Mouse (Mus musculus): ENCODE data around the gene Ninj1. TPM values are rescaled to one million over a fixed set of nuclear protein-coding genes. Genes with fewer than 3 reads are reported as not detected.

The Ninj1 gene
- total RNA-seq, 1 experiment from 2014 or later, result 42.7 TPM

- peak; percentile 67 for ATAC-seq (replicated peaks; ENCODE audit: low read depth, poor library complexity, severe bottlenecking)
Observed at GRCm38 (mm10) chr13:49169448-49170207, 17.7 kb upstream of the Ninj1 start.

- no peak for ATAC-seq (replicated peaks; ENCODE audit: low read depth, poor library complexity, severe bottlenecking)
Observed at GRCm38 (mm10) chr13:49170623-49171022, 16.7 kb upstream of the Ninj1 start.

- no peak for ATAC-seq (replicated peaks; ENCODE audit: low read depth, poor library complexity, severe bottlenecking)
Observed at GRCm38 (mm10) chr13:49171729-49172128, 15.6 kb upstream of the Ninj1 start.

- no peak for ATAC-seq (replicated peaks; ENCODE audit: low read depth, poor library complexity, severe bottlenecking)
Observed at GRCm38 (mm10) chr13:49172335-49172734, 14.9 kb upstream of the Ninj1 start.

GRCm38 (mm10) chr13:49172971-49173596 is 14.2 kb upstream of the Ninj1 start:
- ATAC-seq (replicated peaks; ENCODE audit: low read depth, poor library complexity, severe bottlenecking), result peak; percentile 93

GRCm38 (mm10) chr13:49175509-49175908 is 11.8 kb upstream of the Ninj1 start:
- ATAC-seq (replicated peaks; ENCODE audit: low read depth, poor library complexity, severe bottlenecking), result no peak

- ATAC-seq (replicated peaks; ENCODE audit: low read depth, poor library complexity, severe bottlenecking), result peak; percentile 59
Observed at GRCm38 (mm10) chr13:49178839-49179585, 8.3 kb upstream of the Ninj1 start.

- ATAC-seq (replicated peaks; ENCODE audit: low read depth, poor library complexity, severe bottlenecking), result peak; percentile 43; the same call in 1 of the 2 replicates
Observed at GRCm38 (mm10) chr13:49180274-49180673, 7.0 kb upstream of the Ninj1 start.

- ATAC-seq (replicated peaks; ENCODE audit: low read depth, poor library complexity, severe bottlenecking), result peak; percentile 7; the same call in 1 of the 2 replicates
Observed at GRCm38 (mm10) chr13:49180691-49181090, 6.6 kb upstream of the Ninj1 start.

- ATAC-seq (replicated peaks; ENCODE audit: low read depth, poor library complexity, severe bottlenecking), result no peak; the same call in 1 of the 2 replicates
Observed at GRCm38 (mm10) chr13:49181411-49181984, 5.8 kb upstream of the Ninj1 start.

- no peak for ATAC-seq (replicated peaks; ENCODE audit: low read depth, poor library complexity, severe bottlenecking)
Observed at GRCm38 (mm10) chr13:49183161-49183560, 4.1 kb upstream of the Ninj1 start.

GRCm38 (mm10) chr13:49183646-49184045 is 3.6 kb upstream of the Ninj1 start:
- no peak for ATAC-seq (replicated peaks; ENCODE audit: low read depth, poor library complexity, severe bottlenecking)

- ATAC-seq (replicated peaks; ENCODE audit: low read depth, poor library complexity, severe bottlenecking), result peak; percentile 12; the same call in 1 of the 2 replicates
Observed at GRCm38 (mm10) chr13:49186798-49187287, 442 bp upstream of the Ninj1 start.

GRCm38 (mm10) chr13:49188219-49188965 is 1.1 kb downstream of the Ninj1 start:
- ATAC-seq (replicated peaks; ENCODE audit: low read depth, poor library complexity, severe bottlenecking), result no peak

GRCm38 (mm10) chr13:49188966-49189360 is 1.7 kb downstream of the Ninj1 start:
- ATAC-seq (replicated peaks; ENCODE audit: low read depth, poor library complexity, severe bottlenecking), result no peak

- ATAC-seq (replicated peaks; ENCODE audit: low read depth, poor library complexity, severe bottlenecking), result no peak
Observed at GRCm38 (mm10) chr13:49189970-49190870, 2.9 kb downstream of the Ninj1 start.

GRCm38 (mm10) chr13:49190876-49191672 is 3.8 kb downstream of the Ninj1 start:
- ATAC-seq (replicated peaks; ENCODE audit: low read depth, poor library complexity, severe bottlenecking), result no peak

- peak; percentile 39 for ATAC-seq (replicated peaks; ENCODE audit: low read depth, poor library complexity, severe bottlenecking)
Observed at GRCm38 (mm10) chr13:49191673-49192035, 4.4 kb downstream of the Ninj1 start.
